Mouse (Mus musculus) CH12.LX (cell line): Measurements from ENCODE around the gene Ppt2. TPM values are rescaled to one million over a fixed set of nuclear protein-coding genes. Genes with fewer than 3 reads are reported as not detected.

Source experiments
- DNase-seq: peaks from one replicate; pipeline ENCODE4 v3.0.0-alpha.2; 2013; ENCODE audit errors: extremely low read depth
- H3K27ac ChIP-seq: 2 replicates; pipeline ENCODE4 v1.5.1; 2012; ENCODE audit warnings: low read depth, mild to moderate bottlenecking, control low read depth, moderate library complexity; ENCODE audit not compliant: insufficient read depth
- H3K27me3 ChIP-seq: replicated peaks from 2 replicates; pipeline ENCODE3; 2012; ENCODE audit warnings: inconsistent platforms
- H3K36me3 ChIP-seq, 2 experiments: replicated peaks in 1 of 2; 2 replicates each; pipeline versions ENCODE3 to v1.6.1; 2012; ENCODE audit warnings: inconsistent platforms in 1 of 2, low read length in 1 of 2, mild to moderate bottlenecking in 1 of 2, mixed read lengths in 1 of 2, moderate library complexity in 1 of 2; ENCODE audit not compliant: control insufficient read depth in 1 of 2, insufficient read depth in 1 of 2
- H3K4me1 ChIP-seq, 2 experiments: 2 replicates each; pipeline ENCODE4 v1.6.1; 2012; ENCODE audit warnings: inconsistent platforms in 1 of 2, moderate library complexity in 1 of 2; ENCODE audit not compliant: insufficient read depth in 2 of 2, control insufficient read depth in 1 of 2
- H3K4me2 ChIP-seq: 2 replicates; pipeline ENCODE4 v1.6.1; 2012; ENCODE audit warnings: low read depth, mild to moderate bottlenecking, control low read depth; ENCODE audit not compliant: poor library complexity, insufficient read depth, severe bottlenecking
- H3K4me3 ChIP-seq, 3 experiments: fragments of 150-350 bp in 1 of 3; sonication (generic) in 1 of 3; replicated peaks in 1 of 3; 2 replicates each; pipeline versions ENCODE3 to v1.5.1; 2011 to 2012; ENCODE audit warnings: low read depth in 2 of 3, low read length in 2 of 3, mild to moderate bottlenecking in 2 of 3, moderate library complexity in 2 of 3, control low read depth in 1 of 3, improper control_type of control experiment in 1 of 3, inconsistent platforms in 1 of 3, mixed read lengths in 1 of 3; ENCODE audit not compliant: poor library complexity in 1 of 3
- H3K79me2 ChIP-seq: replicated peaks from 2 replicates; pipeline ENCODE4 v1.6.1; 2012; ENCODE audit warnings: mild to moderate bottlenecking, moderate library complexity; ENCODE audit not compliant: control insufficient read depth, poor library complexity, insufficient read depth, severe bottlenecking; ENCODE audit errors: extremely low read depth
- H3K9ac ChIP-seq: 2 replicates; pipeline ENCODE4 v1.6.1; 2012; ENCODE audit warnings: low read depth, mild to moderate bottlenecking, control low read depth, moderate library complexity; ENCODE audit not compliant: insufficient read depth
- H3K9me3 ChIP-seq: replicated peaks from 2 replicates; pipeline ENCODE3; 2012; ENCODE audit warnings: low read length, inconsistent platforms, mixed read lengths
- BHLHE40 ChIP-seq: IDR thresholded peaks from 2 replicates; pipeline ENCODE4 v1.6.1; 2011; ENCODE audit warnings: mild to moderate bottlenecking, low read depth, low read length, improper control_type of control experiment
- CHD1 ChIP-seq: IDR thresholded peaks from 2 replicates; pipeline ENCODE4 v1.6.1; 2012; ENCODE audit warnings: low read depth, low read length, improper control_type of control experiment, inconsistent platforms
- CHD2 ChIP-seq: IDR thresholded peaks from 2 replicates; pipeline ENCODE4 v1.6.1; 2011; ENCODE audit warnings: low read length, improper control_type of control experiment
- E2F4 ChIP-seq: IDR thresholded peaks from 2 replicates; pipeline ENCODE4 v1.6.1; 2011; ENCODE audit warnings: low read depth, low read length, improper control_type of control experiment; ENCODE audit not compliant: insufficient replicate concordance
- IRF4 ChIP-seq: IDR thresholded peaks from 2 replicates; pipeline ENCODE4 v1.6.1; 2014; ENCODE audit warnings: low read depth, mild to moderate bottlenecking, inconsistent platforms, low read length, improper control_type of control experiment
- JUN ChIP-seq: IDR thresholded peaks from 2 replicates; pipeline ENCODE4 v1.6.1; 2011; ENCODE audit warnings: low read depth, mild to moderate bottlenecking, low read length, improper control_type of control experiment, moderate library complexity; ENCODE audit not compliant: insufficient read depth
- MAZ ChIP-seq: IDR thresholded peaks from 2 replicates; pipeline ENCODE4 v1.6.1; 2012; ENCODE audit warnings: low read depth, mild to moderate bottlenecking, inconsistent platforms, low read length, improper control_type of control experiment, moderate library complexity
- NELFE ChIP-seq: IDR thresholded peaks from 2 replicates; pipeline ENCODE4 v1.6.1; 2011; ENCODE audit warnings: low read depth, low read length, improper control_type of control experiment
- POLR2A ChIP-seq: IDR thresholded peaks from 2 replicates; pipeline ENCODE4 v1.6.1; 2011; ENCODE audit warnings: low read depth, mild to moderate bottlenecking, improper control_type of control experiment, low read length
- SIN3A ChIP-seq: IDR thresholded peaks from 2 replicates; pipeline ENCODE4 v1.6.1; 2012; ENCODE audit warnings: low read length, improper control_type of control experiment, inconsistent platforms
- TBP ChIP-seq: conservative IDR thresholded peaks from 2 replicates; pipeline ENCODE4 v1.6.1; 2011; ENCODE audit warnings: low read depth, low read length, improper control_type of control experiment
- TCF12 ChIP-seq: IDR thresholded peaks from 2 replicates; pipeline ENCODE4 v1.6.1; 2014; ENCODE audit warnings: low read depth, mild to moderate bottlenecking, inconsistent platforms, low read length, improper control_type of control experiment
- USF2 ChIP-seq: conservative IDR thresholded peaks from 2 replicates; pipeline ENCODE4 v1.6.1; 2011; ENCODE audit warnings: low read depth, low read length, improper control_type of control experiment
- ZMIZ1 ChIP-seq: IDR thresholded peaks from 2 replicates; pipeline ENCODE4 v1.6.1; 2012; ENCODE audit warnings: low read depth, mild to moderate bottlenecking, inconsistent platforms, low read length, improper control_type of control experiment
- dilution Hi-C: fragments of 300-500 bp; cut with MboI; formaldehyde crosslinking; loops from 2 replicates; pipeline ENCODE4 v1.14.3; 2020; ENCODE audit warnings: low sequenced_read_pairs; ENCODE audit not compliant: extremely low pct_unique_long_range_greater_than_20kb, extremely low pct_ligation_motif_present
- in situ Hi-C: fragments of 300-500 bp; cut with MboI; formaldehyde crosslinking; loops from 3 replicates; pipeline ENCODE4 v1.14.3; 2019; ENCODE audit warnings: low sequenced_read_pairs, low pct_ligation_motif_present, low pct_unique_long_range_greater_than_20kb, mixed read lengths
- polyA plus RNA-seq: library from polyadenylated mRNA; unstranded; fragments of >175 nt; gene quantifications from 2 replicates; pipeline ENCODE4 v1.2.1, GENCODE M21; 2012; ENCODE audit warnings: low read depth; ENCODE audit not compliant: insufficient read length
- total RNA-seq, 2 experiments: library from RNA; depleted of rRNA; stranded (reverse); fragments of 300-350 nt in 1 of 2; fragments of >200 nt in 1 of 2; gene quantifications; 2 replicates each; pipeline ENCODE4 v1.2.3; 2012 to 2014

Ppt2 gene
- total and polyA plus RNA-seq, 3 experiments = 0.84 to 1.9 TPM; not detected in 1

DNA sequence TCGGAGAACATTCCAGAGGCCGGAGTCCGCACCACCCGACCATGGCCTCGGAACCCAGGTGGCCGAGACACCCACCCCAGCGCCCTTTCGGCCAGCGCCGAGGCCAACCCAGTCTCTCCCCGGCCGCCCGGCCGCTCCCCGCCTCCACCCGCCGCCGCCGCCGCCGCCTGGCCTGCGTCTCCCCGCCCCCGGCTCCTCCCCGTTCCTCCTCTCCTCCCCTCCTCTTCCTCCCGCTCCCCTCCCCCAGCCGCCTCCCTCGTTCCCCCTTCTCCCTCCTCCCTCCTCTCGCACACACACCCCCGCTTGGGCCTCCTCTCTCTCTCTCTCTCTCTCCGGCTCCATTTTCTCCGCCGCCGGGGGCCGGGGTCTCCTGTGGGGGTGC lies 36.3 kb downstream of the Ppt2 start:
- Histone ChIP-seq H3K9ac (peak overlapping the region; percentile 95), H3K4me1 (peaks cover 8 to 41% of the 10 kb centered on the region in 2 experiments; a peak in 2 of 4 replicates)
- TF ChIP-seq TBP = no peak
- TF ChIP-seq JUN = no peak
- peak; percentile 39; the same call in 1 of the 2 replicates for TF ChIP-seq NELFE
- no peak; the same call in 1 of the 2 replicates for TF ChIP-seq BHLHE40
- no peak for TF ChIP-seq E2F4
- peak; percentile 60 for TF ChIP-seq POLR2A
- TF ChIP-seq TCF12 = 0 out of 2 replicates have a peak, but pooled peaks have one; percentile 19
- no peak for TF ChIP-seq SIN3A
- peak; percentile 39; the same call in 1 of the 2 replicates for TF ChIP-seq ZMIZ1
- TF ChIP-seq CHD2 = peak; percentile 84
- peak; percentile 95 for TF ChIP-seq MAZ
- TF ChIP-seq USF2 = no peak
- TF ChIP-seq IRF4 = peak; percentile 45; the same call in 1 of the 2 replicates
- TF ChIP-seq, all 38 proteins: peak for 7
- H3K27me3 ChIP-seq = no peaks in the 10 kb centered on the region
- dilution Hi-C loops = no loop called here
- peak overlapping the region; percentile 85; the same call in 1 of the 2 replicates for H3K27ac ChIP-seq
- peak; percentile 88 for DNase-seq
- H3K79me2 ChIP-seq = no peaks in the 10 kb centered on the region; the same call in 1 of the 2 replicates
- peak overlapping the region; percentile 73 for H3K4me2 ChIP-seq
- peak overlapping the region; percentile 57 to 82 (median 63) for H3K4me3 ChIP-seq
- in situ Hi-C loops = no loop called here
- H3K9me3 ChIP-seq = no peaks in the 10 kb centered on the region
- H3K36me3 ChIP-seq = peaks cover 16 to 34% of the 10 kb centered on the region in 2 experiments

DNA sequence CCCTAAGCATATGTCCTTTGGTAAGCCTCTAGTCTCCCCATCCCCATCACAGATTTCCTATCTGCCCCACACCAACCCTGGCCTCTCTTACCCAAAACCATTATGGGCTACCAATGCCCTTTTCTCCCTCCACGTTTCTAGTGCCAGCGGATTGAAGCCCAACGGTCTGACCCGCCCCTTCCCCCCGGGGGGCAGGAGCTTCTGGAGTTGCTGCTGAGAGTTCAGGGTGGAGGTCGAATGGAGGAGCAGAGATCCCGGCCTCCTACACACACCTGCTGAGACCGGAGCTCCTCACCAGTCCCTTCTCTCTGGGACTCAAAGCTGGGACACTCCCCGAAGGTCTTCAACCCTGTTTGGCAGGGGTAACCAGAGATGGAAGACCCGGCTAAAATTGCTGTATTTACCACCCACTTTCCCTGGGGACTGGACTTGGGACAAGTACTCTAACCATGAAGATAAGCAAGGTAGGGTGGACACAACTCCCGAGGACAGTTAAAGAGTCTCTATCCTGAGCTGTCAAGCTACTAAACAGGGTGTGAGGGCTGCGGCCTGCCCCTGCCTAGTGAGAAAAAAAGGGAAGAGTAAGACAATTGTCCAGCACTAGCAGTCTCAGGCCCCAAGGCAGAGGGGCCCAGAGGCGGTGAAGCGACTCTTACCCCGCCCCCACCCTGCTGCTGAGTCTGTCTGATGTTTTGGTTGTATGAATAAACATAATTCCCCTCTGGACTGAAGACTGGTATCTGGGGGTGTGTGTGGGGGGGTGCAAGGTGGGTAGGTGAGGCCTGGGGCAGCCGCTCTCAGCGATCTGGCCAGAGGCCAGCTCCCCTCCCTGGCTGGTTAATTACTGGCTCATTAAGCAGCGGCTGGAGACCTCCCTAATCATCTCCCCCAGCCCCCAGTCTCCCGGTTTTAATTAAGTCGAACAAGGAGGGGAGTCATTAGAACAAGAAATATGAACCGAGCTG lies 37.0 kb downstream of the Ppt2 start, which contains the start of gene Pbx2:
Gene Pbx2 (plus strand): TSS at position 238 of the 965 bp plus-strand sequence.
- peak; percentile 50 for DNase-seq
- peaks cover 16 to 31% of the 10 kb centered on the region in 2 experiments for H3K36me3 ChIP-seq
- peak within 1 kb of the TSS; percentile 73 for H3K4me2 ChIP-seq
- H3K27ac ChIP-seq = peak within 1 kb of the TSS; percentile 85
- H3K9ac ChIP-seq = peak within 1 kb of the TSS; percentile 95
- H3K4me3 ChIP-seq = peak within 1 kb of the TSS; percentile 63 to 88 (median 82)
- dilution Hi-C loops (no loop called here), in situ Hi-C loops (no loop called here)
- no peaks in the 10 kb centered on the region for H3K9me3 ChIP-seq
- H3K79me2 ChIP-seq = no peaks in the 10 kb centered on the region; the same call in 1 of the 2 replicates
- H3K4me1 ChIP-seq = peaks cover 8 to 48% of the 10 kb centered on the region in 2 experiments; a peak in 2 of 4 replicates
- H3K27me3 ChIP-seq = no peaks in the 10 kb centered on the region
- TF ChIP-seq ZMIZ1 (0 out of 2 replicates have a peak, but pooled peaks have one; percentile 4), CHD2 (0 out of 2 replicates have a peak, but pooled peaks have one; percentile 17), CHD1 (no peak), MAZ (0 out of 2 replicates have a peak, but pooled peaks have one; percentile 44), TBP (no peak), SIN3A (0 out of 2 replicates have a peak, but pooled peaks have one; percentile 42)
